Mouse (Mus musculus) brain, embryonic 18.5 days (tissue): ENCODE measurements around the gene Brwd1.
"Not testable (repeated sequence)": the region's sequence is repeated elsewhere in the genome, so short reads cannot be mapped to it uniquely, and the experiment has no call there.

Experiments
- DNase-seq: peaks from one replicate; pipeline ENCODE4 v3.0.0-alpha.2; 2012; ENCODE audit warnings: low read depth, low spot score

Gene Brwd1

DNA sequence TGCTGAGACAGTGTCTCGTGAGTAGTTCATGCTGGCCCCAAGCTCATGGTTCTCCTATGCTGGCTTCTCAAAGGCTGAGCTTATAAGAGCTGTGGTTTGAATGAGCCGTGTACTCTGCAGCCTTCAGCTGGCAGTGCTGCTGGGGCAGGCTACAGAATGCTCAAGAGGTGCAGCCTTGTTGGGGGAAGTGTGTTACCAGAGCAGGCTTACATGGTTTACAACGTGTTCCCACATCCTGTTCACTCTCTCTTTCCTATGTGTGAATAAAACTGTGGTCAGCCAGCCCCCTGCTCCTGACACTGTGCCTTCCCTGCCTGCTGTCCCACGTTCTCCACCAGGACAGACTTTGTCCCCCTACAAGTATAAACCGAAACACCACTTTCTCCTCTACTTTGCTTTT, 97.4 kb downstream of the Brwd1 start:
- no peak for DNase-seq

DNA sequence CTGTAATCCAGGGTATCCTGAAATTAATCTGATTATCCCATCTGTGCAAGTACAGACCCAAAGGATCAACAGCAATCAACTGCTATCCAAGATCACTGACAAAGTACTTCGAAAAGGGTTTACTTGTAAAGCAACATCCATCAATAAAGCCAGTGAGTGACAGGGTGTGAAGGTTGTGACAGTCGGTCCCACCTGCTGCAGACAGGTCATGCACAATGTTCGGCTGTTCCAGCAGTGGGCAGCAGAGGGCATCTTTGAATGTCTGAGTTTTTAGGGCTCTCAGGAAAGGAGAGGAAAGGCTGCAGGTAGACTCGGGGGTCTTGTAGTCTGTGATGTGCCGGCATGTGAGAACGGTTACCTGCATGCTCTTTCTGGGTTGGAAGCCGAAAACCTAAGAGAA, 98.7 kb downstream of the Brwd1 start:
- no peak for DNase-seq

DNA sequence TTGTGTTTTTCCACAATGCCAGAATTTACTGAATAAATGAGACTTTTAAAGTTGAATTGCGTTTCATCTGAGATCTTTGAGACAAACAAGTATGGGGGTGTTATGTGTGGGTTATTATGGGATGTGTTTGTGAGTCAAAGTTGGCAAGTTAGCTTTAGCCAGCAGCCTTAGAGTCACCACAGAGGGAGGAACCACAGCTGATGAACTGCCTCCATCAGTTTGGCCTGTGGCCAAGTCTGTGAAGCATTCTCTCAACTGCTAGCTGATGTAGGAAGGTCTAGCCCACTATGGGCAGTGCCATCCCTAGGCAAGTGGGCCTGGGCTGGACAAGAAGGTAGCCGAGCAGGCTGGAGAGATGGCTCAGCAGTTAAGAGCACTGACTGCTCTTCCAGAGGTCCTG, 111.5 kb downstream of the Brwd1 start:
- no peak for DNase-seq

DNA sequence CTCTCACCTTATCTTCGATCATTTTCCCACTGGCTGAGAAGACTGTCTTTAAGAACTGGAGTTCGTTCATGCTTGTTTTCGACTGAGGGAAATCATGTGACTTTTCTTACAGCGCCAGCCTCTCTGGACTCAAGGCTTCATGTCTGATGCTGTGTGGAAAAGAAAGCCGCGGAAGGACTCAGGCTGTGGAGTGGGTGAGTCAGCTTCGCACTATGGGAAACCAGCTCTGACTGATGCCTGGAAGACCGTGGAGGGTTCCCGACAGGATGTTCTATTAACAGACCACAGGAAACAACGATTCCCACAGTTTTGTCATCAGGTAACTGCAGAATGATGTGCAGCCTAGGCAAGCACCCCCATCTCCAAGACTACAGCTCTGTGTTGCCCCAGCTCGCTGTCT, 114.9 kb downstream of the Brwd1 start:
- no peak for DNase-seq

DNA sequence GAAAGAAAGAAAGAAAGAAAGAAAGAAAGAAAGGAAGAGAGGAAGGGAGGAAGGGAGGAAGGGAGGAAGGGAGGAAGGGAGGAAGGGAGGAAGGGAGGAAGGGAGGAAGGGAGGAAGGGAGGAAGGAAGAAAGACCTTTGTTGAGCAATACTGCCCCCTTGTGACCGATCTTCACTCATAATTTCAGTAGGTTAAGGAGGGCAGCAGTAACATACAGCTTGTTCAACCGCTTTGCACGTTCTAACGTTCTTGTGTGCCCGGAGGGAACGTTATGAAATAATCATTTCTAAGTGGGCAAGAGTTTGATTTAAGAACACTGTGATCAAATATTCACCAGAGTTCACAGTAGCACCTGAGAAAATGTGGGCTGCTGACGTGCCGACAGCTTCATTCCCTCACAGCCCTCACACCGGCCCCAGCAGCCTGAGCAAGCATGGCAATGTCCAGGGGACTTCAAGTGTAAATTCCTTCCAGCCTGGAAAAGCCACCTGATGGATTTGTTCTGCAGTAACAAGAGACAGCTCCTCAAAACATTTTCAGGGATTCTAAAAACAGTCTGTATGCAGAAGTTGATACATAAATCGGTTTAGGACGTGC, 117.8 kb downstream of the Brwd1 start:
- no peak for DNase-seq

DNA sequence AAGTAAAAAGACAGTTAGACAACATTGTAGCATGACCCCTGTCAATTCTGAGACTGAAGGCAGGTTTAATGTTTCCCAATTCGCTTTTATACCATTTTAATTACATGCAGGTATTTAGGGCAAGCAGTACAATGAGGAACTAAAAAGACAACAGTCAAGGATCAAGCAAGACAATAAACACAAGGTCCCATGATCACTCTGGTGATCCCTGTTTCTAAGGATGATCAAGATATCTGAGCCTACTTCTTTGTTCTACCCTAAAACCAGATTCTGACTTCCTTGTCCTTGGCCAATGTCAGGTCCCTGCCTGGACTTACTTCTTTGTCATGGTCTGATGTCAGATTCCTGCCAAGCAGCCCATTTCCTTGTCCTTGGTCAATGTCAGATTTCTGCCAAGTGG, 120.8 kb downstream of the Brwd1 start:
- not testable (repeated sequence) for DNase-seq

DNA sequence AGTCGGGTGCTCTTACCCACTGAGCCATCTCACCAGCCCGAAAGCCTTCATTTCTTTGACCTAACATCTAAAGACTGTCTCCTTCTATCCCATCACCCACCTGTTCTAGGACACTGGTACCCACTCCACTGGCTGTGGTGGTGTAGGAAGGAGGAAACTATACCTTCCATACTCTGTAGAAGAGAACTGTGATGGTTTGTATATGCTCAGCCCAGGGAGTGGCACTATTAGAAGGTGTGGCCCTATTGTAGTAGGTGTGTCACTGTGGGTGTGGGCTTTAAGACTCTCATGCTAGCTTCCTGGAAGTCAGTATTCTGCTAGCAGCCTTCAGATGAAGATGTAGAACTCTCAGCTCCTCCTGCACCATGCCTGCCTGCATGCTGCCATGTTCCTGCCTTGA, 121.6 kb downstream of the Brwd1 start:
- not testable (repeated sequence) for DNase-seq

DNA sequence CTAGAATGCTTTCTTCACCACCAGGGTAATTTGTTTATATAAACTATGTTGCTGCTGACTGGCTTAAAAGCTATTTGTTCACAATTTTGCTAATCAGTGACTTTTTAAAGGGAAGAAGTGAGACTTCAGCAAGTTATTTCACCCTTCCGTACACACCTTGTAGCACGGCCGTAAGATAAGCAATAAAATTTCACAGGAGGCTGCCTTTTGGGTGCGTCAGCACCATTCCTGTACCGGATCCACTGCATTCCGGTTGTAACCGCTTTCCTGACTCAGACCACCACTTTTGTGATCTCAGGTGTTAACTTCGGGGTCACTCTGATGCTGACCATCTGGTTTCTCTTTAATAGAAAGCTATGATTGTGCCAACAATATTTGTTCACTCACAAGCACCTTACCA, 124.2 kb downstream of the Brwd1 start:
- DNase-seq = no peak

DNA sequence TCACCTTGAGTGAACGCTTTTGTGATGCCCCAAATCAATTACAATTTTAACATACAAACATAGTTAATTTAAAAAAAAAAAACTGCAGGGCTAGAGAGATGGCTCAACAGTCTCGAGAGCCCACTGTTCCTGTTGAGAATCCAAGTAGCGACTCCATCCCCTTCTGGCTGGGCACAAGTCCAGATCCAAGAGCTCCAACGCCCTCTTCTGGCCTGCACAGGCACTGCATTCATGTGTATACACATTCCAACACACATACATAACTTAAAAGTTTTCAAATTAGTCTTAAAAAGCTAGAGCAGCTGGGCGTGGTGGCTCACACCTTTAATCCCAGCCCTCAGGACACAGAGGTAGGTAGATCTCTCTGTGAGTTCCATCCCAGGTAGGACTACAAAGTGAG, 125.7 kb downstream of the Brwd1 start:
- no peak for DNase-seq

DNA sequence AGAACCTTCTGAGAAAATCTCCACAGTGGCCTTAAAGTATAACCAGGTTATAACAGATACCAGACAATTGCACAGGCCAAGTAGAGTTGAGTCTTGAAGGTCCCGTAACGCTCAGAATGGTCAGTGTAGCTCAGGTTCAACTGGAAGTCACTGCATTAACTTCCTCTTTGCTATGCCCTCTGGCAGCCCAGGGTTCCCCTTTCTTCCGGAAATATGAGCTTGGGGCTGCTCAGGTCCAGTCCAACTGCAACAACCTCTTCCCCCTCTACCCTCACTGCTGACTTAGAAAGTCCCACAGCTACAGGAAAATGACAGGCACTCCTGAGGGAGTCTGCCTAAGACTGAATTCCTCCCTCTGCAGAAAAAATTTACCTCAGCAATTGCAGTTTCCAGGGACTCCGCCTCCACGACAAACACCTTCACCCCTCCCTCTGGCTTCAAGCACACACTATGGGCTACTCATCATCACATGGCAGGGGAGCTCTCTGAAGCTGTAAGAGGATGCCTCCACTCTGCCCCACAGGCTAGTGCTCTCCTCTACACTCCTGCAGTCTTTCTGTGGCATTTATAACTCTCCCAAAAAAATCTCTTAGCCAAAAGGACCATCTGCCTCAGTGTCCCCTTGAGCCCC, 126.5 kb downstream of the Brwd1 start:
- DNase-seq = no peak

DNA sequence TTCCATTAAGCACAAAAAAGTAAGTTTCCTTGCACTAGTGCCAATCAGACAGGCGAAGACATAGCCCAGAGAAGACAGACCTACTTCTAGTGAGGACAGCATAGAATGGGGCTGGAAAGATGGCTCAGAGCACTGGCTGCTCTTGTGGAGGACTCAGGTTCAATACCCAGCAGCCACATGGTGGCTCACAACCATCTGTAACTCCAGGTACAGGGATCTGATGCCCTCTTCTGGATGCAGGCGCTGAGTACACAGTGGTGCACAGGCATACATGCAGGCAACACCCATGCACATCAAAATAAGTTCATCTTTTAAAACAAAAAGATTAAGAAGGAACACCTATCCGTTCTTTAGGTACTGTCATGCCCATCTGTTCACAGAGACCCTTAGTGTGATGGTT, 128.0 kb downstream of the Brwd1 start:
- DNase-seq = no peak

DNA sequence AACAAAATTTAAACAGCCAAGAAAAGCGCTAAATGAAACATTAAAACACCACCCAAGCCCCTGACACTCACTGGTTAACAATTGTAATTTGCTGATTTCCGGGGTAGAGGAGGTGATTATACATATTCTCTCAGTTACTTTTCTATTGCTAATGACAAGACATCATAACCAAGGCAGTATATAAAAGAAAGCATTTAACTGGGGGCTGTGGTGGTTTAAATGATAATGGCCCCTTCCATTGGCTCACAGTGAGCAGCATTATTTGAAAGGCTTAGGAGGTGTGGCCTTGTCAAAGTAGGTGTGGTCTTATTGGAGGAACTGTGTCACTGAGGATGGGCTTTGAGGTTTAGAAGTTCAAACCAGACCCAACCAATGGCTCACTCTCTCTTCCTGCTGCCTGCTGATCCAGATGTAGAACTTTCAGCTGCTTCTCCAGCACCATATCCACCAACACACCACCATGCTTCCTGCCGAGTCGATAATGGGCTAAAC, 129.1 kb downstream of the Brwd1 start:
- no peak for DNase-seq

DNA sequence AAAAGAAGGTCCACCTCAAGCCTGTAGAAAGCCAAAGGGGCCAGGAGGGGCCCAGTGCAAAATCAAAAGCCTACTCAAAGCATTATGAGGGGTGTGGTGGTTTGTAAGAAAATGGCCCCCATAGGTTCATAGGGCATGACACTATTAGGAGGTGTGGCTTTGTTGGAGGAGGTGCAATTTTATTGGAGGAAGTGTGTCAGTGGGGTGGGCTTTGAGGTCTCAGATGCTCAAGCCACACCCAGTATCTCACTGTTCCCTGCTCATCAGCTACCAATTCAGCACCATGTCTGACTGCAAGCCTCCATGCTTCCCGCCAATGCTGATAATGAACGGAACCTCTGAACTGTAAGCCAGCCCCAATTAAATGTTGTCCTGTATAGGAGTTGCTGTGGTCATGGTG, 130.9 kb downstream of the Brwd1 start:
- DNase-seq = no peak

DNA sequence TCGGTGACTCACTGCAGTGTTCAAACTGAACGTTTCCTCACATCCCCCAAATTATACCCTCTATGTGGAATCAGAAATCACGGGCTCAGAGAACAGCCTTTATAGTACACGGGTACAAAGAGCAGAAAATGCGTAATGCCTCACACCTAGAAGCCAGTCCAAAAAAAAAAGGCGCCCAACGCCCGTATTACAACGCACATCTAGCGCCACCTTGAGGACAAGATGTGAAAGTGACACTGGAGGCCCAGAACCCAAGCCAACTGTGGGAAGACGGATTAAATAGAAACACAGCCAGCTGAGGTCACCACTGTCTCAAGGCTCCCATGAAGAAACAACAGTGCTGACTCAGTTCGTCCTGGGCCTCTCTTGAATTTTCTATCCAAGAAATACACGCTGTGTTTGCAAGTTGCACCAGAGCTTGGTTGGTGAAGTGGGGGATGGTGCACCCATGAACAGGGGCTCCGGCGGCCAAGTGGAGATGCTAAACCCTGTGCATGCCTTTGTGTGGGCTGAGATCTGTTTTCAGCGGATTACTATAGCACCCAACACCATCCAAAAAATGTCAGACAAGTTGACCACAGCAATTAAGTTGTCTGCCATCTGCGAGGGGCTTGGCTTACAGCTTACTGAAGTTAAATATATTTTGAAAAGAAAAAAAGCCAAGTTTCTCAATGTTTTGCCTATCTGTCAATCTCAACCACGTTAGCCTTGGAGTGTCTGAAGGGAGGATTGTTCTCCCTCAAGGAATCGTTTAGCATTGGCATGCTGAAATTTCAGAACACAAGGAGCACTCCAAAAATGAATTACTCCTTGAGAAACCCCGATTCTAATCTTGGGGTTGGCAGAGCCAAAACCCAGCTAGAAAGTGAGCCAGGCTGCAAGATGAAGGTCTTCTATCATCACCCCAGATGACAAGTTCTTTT, 136.7 kb downstream of the Brwd1 start:
- DNase-seq = peak; percentile 65

DNA sequence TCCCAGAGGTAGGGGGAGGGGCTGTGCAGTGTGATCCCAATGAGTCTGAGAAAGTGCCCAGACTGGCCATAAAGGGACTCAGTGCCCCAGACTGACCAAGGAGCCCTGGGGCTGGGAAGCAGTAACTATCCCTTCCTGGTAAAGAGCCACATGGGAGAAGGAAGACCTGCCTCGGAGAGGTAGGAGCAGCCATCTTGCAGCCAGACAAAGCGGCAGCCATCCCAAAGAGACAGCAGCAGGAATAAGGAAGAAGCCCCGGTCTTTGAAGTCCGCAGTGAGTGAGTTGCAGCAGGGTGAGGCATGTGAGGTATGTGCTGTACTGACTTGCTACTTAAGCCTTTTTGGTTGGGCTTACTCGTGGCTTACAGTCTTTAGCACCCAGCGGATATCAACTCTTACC, 139.1 kb downstream of the Brwd1 start:
- no peak for DNase-seq
